Mouse (Mus musculus): ENCODE data around the gene Ctdnep1.

GRCm38 (mm10) chr11:69961841-69962240 is 19.1 kb upstream of the Ctdnep1 start:
- TF ChIP-seq POLR2A (IDR thresholded peaks at IDR 0.05; ENCODE audit: borderline replicate concordance, low read depth, low read length) (no peak), CTCF (IDR thresholded peaks at IDR 0.05; ENCODE audit: low read depth, low read length) (no peak)
